Mouse (Mus musculus): ENCODE measurements around the gene Olfr444. TPM values are rescaled to one million over a fixed set of nuclear protein-coding genes. Genes with fewer than 3 reads are reported as not detected.

Olfr444 gene
- not detected in 2 replicates for polyA plus RNA-seq (2016; fragmentation: Nextera tagmentation; extraction: Ambion mirVana)

- 91% methylated on average over 1 of the region's 1 CpGs for WGBS
- H3K9me3 ChIP-seq (replicated peaks) = no peaks in the 10 kb centered on the region
These were observed at the start of gene Olfr444 for GRCm38 (mm10) chr6:42948767-42949166. Gene Olfr444 (plus strand): TSS chr6:42949067.

GRCm38 (mm10) chr6:42900345-42900744 lies 48.5 kb upstream of the Olfr444 start:
- Histone ChIP-seq H3K9me3 (replicated peaks) (no peaks in the 10 kb centered on the region), H3K36me3 (no peaks in the 10 kb centered on the region), H3K4me3 (no peak overlapping the region), H3K4me1 (no peaks in the 10 kb centered on the region), H3K27ac (no peak overlapping the region), H3K27me3 (ENCODE audit: low read depth, poor library complexity, severe bottlenecking) (no peaks in the 10 kb centered on the region)
- no peak for DNase-seq (ENCODE audit: low spot score)
- 52% methylated on average over 1 of the region's 1 CpGs for WGBS

More at GRCm38 (mm10) chr6:42948767-42949166, at the start of gene Olfr444:
- no peak for DNase-seq (ENCODE audit: low spot score)
- Histone ChIP-seq H3K4me1 (no peaks in the 10 kb centered on the region), H3K36me3 (no peaks in the 10 kb centered on the region), H3K27me3 (ENCODE audit: low read depth, poor library complexity, severe bottlenecking) (no peaks in the 10 kb centered on the region), H3K4me3 (no peak within 1 kb of the TSS), H3K27ac (no peak within 1 kb of the TSS)

- no peaks in the 10 kb centered on the region for H3K36me3 ChIP-seq
- no peak within 1 kb of the TSS for H3K27ac ChIP-seq
- no peak for DNase-seq (ENCODE audit: low spot score)
- H3K9me3 ChIP-seq (replicated peaks) = no peaks in the 10 kb centered on the region
- H3K27me3 ChIP-seq (ENCODE audit: low read depth, poor library complexity, severe bottlenecking) = no peaks in the 10 kb centered on the region
- no peak within 1 kb of the TSS for H3K4me3 ChIP-seq
- H3K4me1 ChIP-seq = no peaks in the 10 kb centered on the region
These were observed 40.3 kb upstream of the Olfr444 start, which contains the start of gene Olfr447 for GRCm38 (mm10) chr6:42908578-42908977. Gene Olfr447 (plus strand): TSS chr6:42908878.

- H3K27me3 ChIP-seq (ENCODE audit: low read depth, poor library complexity, severe bottlenecking) = no peaks in the 10 kb centered on the region
- H3K4me1 ChIP-seq = no peaks in the 10 kb centered on the region
- no peak within 1 kb of the TSS for H3K4me3 ChIP-seq
- no peaks in the 10 kb centered on the region for H3K9me3 ChIP-seq (replicated peaks)
- DNase-seq (ENCODE audit: low spot score) = no peak
- no peaks in the 10 kb centered on the region for H3K36me3 ChIP-seq
- no peak within 1 kb of the TSS for H3K27ac ChIP-seq
- WGBS = 76% methylated on average over 2 of the region's 2 CpGs
These were observed 27.8 kb upstream of the Olfr444 start, which contains the start of gene Olfr446 for GRCm38 (mm10) chr6:42921077-42921476. Gene Olfr446 (plus strand): TSS chr6:42921377.

- H3K27me3 ChIP-seq (ENCODE audit: low read depth, poor library complexity, severe bottlenecking) = no peaks in the 10 kb centered on the region
- H3K4me1 ChIP-seq = no peaks in the 10 kb centered on the region
- no peak for DNase-seq (ENCODE audit: low spot score)
- no peaks in the 10 kb centered on the region for H3K9me3 ChIP-seq (replicated peaks)
- H3K27ac ChIP-seq = no peak overlapping the region
- no peak overlapping the region for H3K4me3 ChIP-seq
- H3K36me3 ChIP-seq = no peaks in the 10 kb centered on the region
These were observed 31.5 kb downstream of the Olfr444 start for GRCm38 (mm10) chr6:42980377-42980776.

Other genes with a start within 250 kb of the Olfr444 start
- 61.5 and 88.8 TPM in 2 replicates for gene Tcaf1, start 239.0 kb upstream of the Olfr444 start, polyA plus RNA-seq (2016; fragmentation: Nextera tagmentation; extraction: Ambion mirVana)
- not detected in 2 replicates for gene Olfr453, start 209.7 kb upstream of the Olfr444 start, polyA plus RNA-seq (2016; fragmentation: Nextera tagmentation; extraction: Ambion mirVana)
- not detected in 2 replicates for gene Olfr38, start 192.7 kb upstream of the Olfr444 start, polyA plus RNA-seq (2016; fragmentation: Nextera tagmentation; extraction: Ambion mirVana)
- not detected in 2 replicates for gene Olfr452, start 164.0 kb upstream of the Olfr444 start, polyA plus RNA-seq (2016; fragmentation: Nextera tagmentation; extraction: Ambion mirVana)
- gene Olfr450, start 137.1 kb upstream of the Olfr444 start, polyA plus RNA-seq (2016; fragmentation: Nextera tagmentation; extraction: Ambion mirVana) = not detected in 2 replicates
- not detected in 2 replicates for gene Olfr449, start 114.7 kb upstream of the Olfr444 start, polyA plus RNA-seq (2016; fragmentation: Nextera tagmentation; extraction: Ambion mirVana)
- gene Olfr448, start 58.6 kb upstream of the Olfr444 start, polyA plus RNA-seq (2016; fragmentation: Nextera tagmentation; extraction: Ambion mirVana) = not detected in 2 replicates
- gene Olfr447, start 40.2 kb upstream of the Olfr444 start, polyA plus RNA-seq (2016; fragmentation: Nextera tagmentation; extraction: Ambion mirVana) = not detected in 2 replicates
- not detected in 2 replicates for gene Olfr446, start 27.7 kb upstream of the Olfr444 start, polyA plus RNA-seq (2016; fragmentation: Nextera tagmentation; extraction: Ambion mirVana)
- not detected in 2 replicates for gene Olfr441, start 157.3 kb downstream of the Olfr444 start, polyA plus RNA-seq (2016; fragmentation: Nextera tagmentation; extraction: Ambion mirVana)
- gene Olfr237-ps1, start 197.5 kb downstream of the Olfr444 start, polyA plus RNA-seq (2016; fragmentation: Nextera tagmentation; extraction: Ambion mirVana) = not detected in 2 replicates
- not detected in 2 replicates for gene Olfr437, start 214.2 kb downstream of the Olfr444 start, polyA plus RNA-seq (2016; fragmentation: Nextera tagmentation; extraction: Ambion mirVana)
- not detected in 2 replicates for gene Olfr13, start 223.1 kb downstream of the Olfr444 start, polyA plus RNA-seq (2016; fragmentation: Nextera tagmentation; extraction: Ambion mirVana)
- not detected in 2 replicates for gene Olfr435, start 248.1 kb downstream of the Olfr444 start, polyA plus RNA-seq (2016; fragmentation: Nextera tagmentation; extraction: Ambion mirVana)

Measured in limb, embryonic 10.5 days (tissue).